Comparison of ENCODE assay signal across 27 mouse cellular contexts in the genomic region with DNA sequence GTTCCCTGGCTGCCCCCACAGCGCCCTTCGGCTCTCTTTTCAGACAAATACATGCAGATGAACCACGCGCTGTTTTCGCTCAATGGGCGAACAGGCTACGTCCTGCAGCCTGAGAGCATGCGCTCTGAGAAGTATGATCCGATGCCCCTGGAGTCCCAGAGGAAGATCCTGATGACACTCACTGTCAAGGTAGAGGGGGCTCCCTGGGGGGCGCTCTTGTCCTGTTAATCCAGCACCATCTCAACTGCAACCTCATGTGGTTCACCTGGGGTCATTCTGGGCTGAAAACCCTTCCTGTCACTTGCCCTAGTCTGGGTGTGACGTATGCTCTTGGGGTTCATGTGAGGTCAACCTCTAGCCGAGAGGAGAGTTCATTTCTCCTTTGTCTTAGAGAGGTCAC.
DNase-seq lines count a peak whose midpoint lies in the region; ATAC-seq lines count a peak whose summit lies in the region.
"Had no signal": no experiment of that assay in that cellular context is flagged by ENCODE, and none has a peak within 500 bp of the region (broad histone marks: within the 10 kb centered on the region; RNA-seq: fewer than 3 reads in every experiment).

No protein-coding gene starts in this region.

- no peak overlapping the region for H3K9ac ChIP-seq in neural tube, embryonic 15.5 days (replicated peaks)
- H3K9ac ChIP-seq in liver, embryonic 12.5 days: no peak overlapping the region
- H3K9ac ChIP-seq: forebrain, embryonic 13.5 days; heart, embryonic 13.5 days; hindbrain, embryonic 12.5 days; intestine, embryonic 15.5 days had no signal

- 0 out of 2 replicates have a peak, but pooled peaks cover 7% of the 10 kb centered on the region for H3K9me3 ChIP-seq in neural tube, embryonic 15.5 days (replicated peaks)
- H3K9me3 ChIP-seq in liver, embryonic 12.5 days (replicated peaks): no peaks in the 10 kb centered on the region; the same call in 1 of the 2 replicates
- H3K9me3 ChIP-seq: heart, embryonic 10.5 days; intestine, embryonic 15.5 days had no signal

- H3K4me1 ChIP-seq in neural tube, embryonic 15.5 days: no peaks in the 10 kb centered on the region
- H3K4me1 ChIP-seq in liver, embryonic 12.5 days: no peaks in the 10 kb centered on the region
- H3K4me1 ChIP-seq: forebrain, embryonic 10.5 days; forebrain, embryonic 13.5 days; heart, embryonic 13.5 days; hindbrain, embryonic 12.5 days; intestine, embryonic 15.5 days had no signal

- no peak overlapping the region for H3K4me2 ChIP-seq in neural tube, embryonic 15.5 days
- no peak overlapping the region for H3K4me2 ChIP-seq in liver, embryonic 12.5 days
- H3K4me2 ChIP-seq: forebrain, embryonic 13.5 days; heart, embryonic 13.5 days; hindbrain, embryonic 12.5 days; intestine, embryonic 15.5 days had no signal

- H3K4me3 ChIP-seq in neural tube, embryonic 15.5 days (replicated peaks): no peak overlapping the region
- no peak overlapping the region for H3K4me3 ChIP-seq in liver, embryonic 12.5 days
- H3K4me3 ChIP-seq: forebrain, embryonic 10.5 days; forebrain, embryonic 13.5 days; heart, adult 2 months; heart, embryonic 10.5 days; heart, embryonic 13.5 days; hindbrain, embryonic 12.5 days; intestine, embryonic 15.5 days had no signal

- no peaks in the 10 kb centered on the region for H3K36me3 ChIP-seq in neural tube, embryonic 15.5 days
- H3K36me3 ChIP-seq in liver, embryonic 12.5 days: peaks cover 24% of the 10 kb centered on the region
- H3K36me3 ChIP-seq: hindbrain, embryonic 12.5 days; intestine, embryonic 15.5 days had no signal

- 71% methylated on average over 12 of the region's 12 CpGs for WGBS in neural tube, embryonic 15.5 days
- WGBS in liver, embryonic 12.5 days (ENCODE audit: insufficient replicate concordance): 79% methylated on average over 12 of the region's 12 CpGs

- peak; percentile 16 for DNase-seq in neural tube, embryonic 10.5 days (ENCODE audit: extremely low spot score, low spot score)
- DNase-seq in ZHBTc4 (ENCODE audit: low read depth, low spot score): peak; percentile 56
- peak; percentile 15 for DNase-seq in mesoderm, embryonic 11.5 days (ENCODE audit: low read depth, low spot score)
- no peak for DNase-seq in heart, postnatal 14 days
- DNase-seq: adrenal gland, adult 8-10 months; adrenal gland, postnatal 25 days; B cell, adult 2 months; cerebellum, adult 11-12 months; cerebellum, adult 8-10 months; cerebellum, postnatal 10 days; cerebellum, postnatal 36 days; gastrocnemius, postnatal 10 days; gastrocnemius, postnatal 36 days; heart, adult 2 months; kidney, adult 11 months had no signal

- intact Hi-C loops in heart, postnatal 14 days (cut with DNase I): no loop called here

- no peak for ATAC-seq in neural tube, embryonic 15.5 days (ENCODE audit: low FRiP score)
- ATAC-seq in liver, embryonic 12.5 days: no peak
- ATAC-seq: activated CD4-positive, CD25-positive, alpha-beta regulatory T cell, adult 4 months; forebrain, embryonic 13.5 days; forebrain, embryonic 16.5 days; hindbrain, embryonic 16.5 days; intestine, embryonic 15.5 days had no signal

- H3K27ac ChIP-seq in neural tube, embryonic 15.5 days (replicated peaks): no peak overlapping the region
- H3K27ac ChIP-seq in liver, embryonic 12.5 days: no peak overlapping the region
- H3K27ac ChIP-seq: forebrain, embryonic 10.5 days; forebrain, embryonic 13.5 days; heart, adult 2 months; heart, embryonic 10.5 days; heart, embryonic 13.5 days; hindbrain, embryonic 12.5 days; intestine, embryonic 15.5 days had no signal

- H3K27me3 ChIP-seq in neural tube, embryonic 15.5 days (replicated peaks): no peaks in the 10 kb centered on the region
- H3K27me3 ChIP-seq in liver, embryonic 12.5 days (replicated peaks): no peaks in the 10 kb centered on the region
- H3K27me3 ChIP-seq: CH12.LX; forebrain, embryonic 13.5 days; heart, embryonic 13.5 days; hindbrain, embryonic 12.5 days; intestine, embryonic 15.5 days had no signal

Comparison
In these comparisons a context has a peak if more than half of its experiments do, and no peak if none do; other contexts are left out.
1. DNase-seq: peak in neural tube, embryonic 10.5 days (single experiment), ZHBTc4 (single experiment) and mesoderm, embryonic 11.5 days (single experiment); none in heart, postnatal 14 days (0 of 2).